7 mouse cellular contexts compared by ENCODE assay signal in the genomic region with DNA sequence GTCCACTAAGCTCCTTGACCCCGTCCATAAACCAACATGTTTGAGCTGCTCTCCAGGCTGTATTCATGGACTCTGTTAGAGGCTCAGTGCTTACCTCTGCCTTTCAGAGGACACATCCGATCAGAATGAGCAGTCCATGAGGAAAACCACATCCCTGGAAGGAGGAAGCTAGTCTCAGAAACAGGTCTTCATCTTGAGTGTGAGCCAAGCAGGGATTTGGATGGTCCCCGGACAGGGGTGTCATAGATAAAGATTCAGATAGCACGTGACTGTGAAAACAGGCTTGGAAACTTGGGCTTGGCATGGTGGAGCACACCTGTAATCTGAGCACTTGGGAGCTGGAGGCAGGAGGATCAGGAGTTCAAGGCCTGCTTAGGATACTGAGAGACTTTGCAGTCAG. TPM values are rescaled to one million over a fixed set of nuclear protein-coding genes. Genes with fewer than 3 reads are reported as not detected.
DNase-seq lines count a peak whose midpoint lies in the region; ATAC-seq and TF ChIP-seq lines count a peak whose summit lies in the region.

No protein-coding gene starts in this region.

- TF ChIP-seq CTCF in midbrain, postnatal 0 days (IDR thresholded peaks at IDR 0.05) = no peak
- TF ChIP-seq CTCF in stomach, postnatal 0 days (IDR thresholded peaks at IDR 0.05; ENCODE audit: low read depth) = no peak

- no peak for TF ChIP-seq EP300 in stomach, postnatal 0 days (optimal IDR thresholded peaks at IDR 0.05)

- H3K9me3 ChIP-seq in midbrain, embryonic 10.5 days (replicated peaks) = no peaks in the 10 kb centered on the region
- H3K9me3 ChIP-seq in midbrain, postnatal 0 days (ENCODE audit: low read length) = no peaks in the 10 kb centered on the region
- no peaks in the 10 kb centered on the region for H3K9me3 ChIP-seq in forebrain, embryonic 10.5 days
- H3K9me3 ChIP-seq in limb, embryonic 15.5 days = no peaks in the 10 kb centered on the region
- H3K9me3 ChIP-seq in stomach, postnatal 0 days (ENCODE audit: control insufficient read depth, low read length) = no peaks in the 10 kb centered on the region

- H3K9ac ChIP-seq in midbrain, postnatal 0 days (replicated peaks; ENCODE audit: low read length, poor library complexity, severe bottlenecking) = no peak overlapping the region
- no peak overlapping the region for H3K9ac ChIP-seq in limb, embryonic 15.5 days
- no peak overlapping the region for H3K9ac ChIP-seq in stomach, postnatal 0 days (ENCODE audit: low read length)

- DNase-seq in midbrain, embryonic 10.5 days (ENCODE audit: low spot score) = no peak
- DNase-seq in midbrain, postnatal 0 days (ENCODE audit: low spot score) = no peak
- no peak for DNase-seq in forebrain, embryonic 10.5 days (ENCODE audit: extremely low spot score, low spot score)
- DNase-seq in stomach, postnatal 0 days (ENCODE audit: low spot score) = no peak
- DNase-seq in gastrocnemius, postnatal 25 days = no peak
- no peak for DNase-seq in right cerebral cortex, postnatal 10 days (ENCODE audit: low spot score in 2 of 2)

- peaks cover 15% of the 10 kb centered on the region for H3K36me3 ChIP-seq in midbrain, embryonic 10.5 days
- no peaks in the 10 kb centered on the region for H3K36me3 ChIP-seq in midbrain, postnatal 0 days (ENCODE audit: insufficient read depth, low read length)
- peaks cover 7% of the 10 kb centered on the region; the same call in 1 of the 2 replicates for H3K36me3 ChIP-seq in forebrain, embryonic 10.5 days (replicated peaks)
- H3K36me3 ChIP-seq in limb, embryonic 15.5 days = no peaks in the 10 kb centered on the region
- H3K36me3 ChIP-seq in stomach, postnatal 0 days (ENCODE audit: control insufficient read depth, insufficient read depth, low read length) = no peaks in the 10 kb centered on the region

- no peak overlapping the region for H3K4me2 ChIP-seq in midbrain, postnatal 0 days (ENCODE audit: low read depth, low read length, poor library complexity, severe bottlenecking)
- H3K4me2 ChIP-seq in limb, embryonic 15.5 days = peak overlapping the region; percentile 79
- peak overlapping the region; percentile 34 for H3K4me2 ChIP-seq in stomach, postnatal 0 days (replicated peaks; ENCODE audit: low read depth)

- H3K27me3 ChIP-seq in midbrain, embryonic 10.5 days (ENCODE audit: low read depth, poor library complexity, severe bottlenecking) = no peaks in the 10 kb centered on the region
- no peaks in the 10 kb centered on the region for H3K27me3 ChIP-seq in midbrain, postnatal 0 days (ENCODE audit: insufficient read depth, low read length)
- no peaks in the 10 kb centered on the region for H3K27me3 ChIP-seq in forebrain, embryonic 10.5 days (ENCODE audit: poor library complexity, severe bottlenecking)
- no peaks in the 10 kb centered on the region for H3K27me3 ChIP-seq in limb, embryonic 15.5 days
- H3K27me3 ChIP-seq in stomach, postnatal 0 days (ENCODE audit: control insufficient read depth, insufficient read depth, low read length) = no peaks in the 10 kb centered on the region

- ATAC-seq in midbrain, postnatal 0 days (ENCODE audit: low FRiP score) = no peak
- no peak for ATAC-seq in limb, embryonic 15.5 days (ENCODE audit: insufficient number of reproducible peaks, low FRiP score, low TSS enrichment, low read depth)
- ATAC-seq in stomach, postnatal 0 days (ENCODE audit: low FRiP score, low TSS enrichment) = no peak

- 63% methylated on average over 4 of the region's 4 CpGs for WGBS in midbrain, embryonic 10.5 days
- WGBS in midbrain, postnatal 0 days = 30% methylated on average over 4 of the region's 4 CpGs
- WGBS in forebrain, embryonic 10.5 days = 69% methylated on average over 4 of the region's 4 CpGs
- WGBS in limb, embryonic 15.5 days = 53% methylated on average over 4 of the region's 4 CpGs
- 16% methylated on average over 4 of the region's 4 CpGs for WGBS in stomach, postnatal 0 days

- H3K27ac ChIP-seq in midbrain, embryonic 10.5 days (replicated peaks) = peak overlapping the region; percentile 95
- no peak overlapping the region for H3K27ac ChIP-seq in midbrain, postnatal 0 days (ENCODE audit: low read depth, low read length)
- H3K27ac ChIP-seq in forebrain, embryonic 10.5 days = peak overlapping the region; percentile 98
- peak overlapping the region; percentile 11; the same call in 1 of the 2 replicates for H3K27ac ChIP-seq in limb, embryonic 15.5 days
- no peak overlapping the region for H3K27ac ChIP-seq in stomach, postnatal 0 days (replicated peaks)

- H3K4me3 ChIP-seq in midbrain, embryonic 10.5 days = peak overlapping the region; percentile 74
- no peak overlapping the region for H3K4me3 ChIP-seq in midbrain, postnatal 0 days (ENCODE audit: low read depth, low read length)
- H3K4me3 ChIP-seq in forebrain, embryonic 10.5 days = peak overlapping the region; percentile 71
- peak overlapping the region; percentile 58 for H3K4me3 ChIP-seq in limb, embryonic 15.5 days
- peak overlapping the region; percentile 64; the same call in 1 of the 2 replicates for H3K4me3 ChIP-seq in stomach, postnatal 0 days (ENCODE audit: low read depth, low read length)

- H3K4me1 ChIP-seq in midbrain, embryonic 10.5 days = peaks cover 64% of the 10 kb centered on the region
- H3K4me1 ChIP-seq in midbrain, postnatal 0 days (ENCODE audit: insufficient read depth, low read length) = no peaks in the 10 kb centered on the region
- H3K4me1 ChIP-seq in forebrain, embryonic 10.5 days = peaks cover 61% of the 10 kb centered on the region
- H3K4me1 ChIP-seq in limb, embryonic 15.5 days = peaks cover 30% of the 10 kb centered on the region
- H3K4me1 ChIP-seq in stomach, postnatal 0 days (replicated peaks; ENCODE audit: control insufficient read depth, insufficient read depth) = no peaks in the 10 kb centered on the region

RNA-seq across cellular contexts. Expression of a gene that starts 9.7 kb away (rescaled TPM):
- polyA plus RNA-seq in midbrain, embryonic 10.5 days (2016; fragmentation: Nextera tagmentation; extraction: Ambion mirVana) = 15.5 and 20.9 TPM in 2 replicates
- 48.5 and 58.8 TPM in 2 replicates for total RNA-seq in midbrain, postnatal 0 days (2014; rRNA removed)
- 23.9 and 25.6 TPM in 2 replicates for polyA plus RNA-seq in midbrain, postnatal 0 days (2015; fragmentation: Nextera tagmentation; extraction: Ambion mirVana)
- polyA plus RNA-seq in forebrain, embryonic 10.5 days (2016; fragmentation: Nextera tagmentation; extraction: Ambion mirVana) = 17.9 and 19.0 TPM in 2 replicates
- 19.4 and 20.5 TPM in 2 replicates for polyA plus RNA-seq in limb, embryonic 15.5 days (2015; fragmentation: Nextera tagmentation; extraction: Ambion mirVana)
- polyA plus RNA-seq in stomach, postnatal 0 days (2015; fragmentation: Nextera tagmentation; extraction: Ambion mirVana) = 11.7 and 14.4 TPM in 2 replicates
- 10 to 100 TPM; 33.9 to 34.0 TPM for total RNA-seq in gastrocnemius, postnatal 25 days (2021)

RNA-seq across cellular contexts. Expression of a gene that starts 31.5 kb away (rescaled TPM):
- 32.3 and 37.7 TPM in 2 replicates for polyA plus RNA-seq in midbrain, embryonic 10.5 days (2016; fragmentation: Nextera tagmentation; extraction: Ambion mirVana)
- total RNA-seq in midbrain, postnatal 0 days (2014; rRNA removed) = 32.1 and 34.2 TPM in 2 replicates
- polyA plus RNA-seq in midbrain, postnatal 0 days (2015; fragmentation: Nextera tagmentation; extraction: Ambion mirVana) = 38.5 and 41.6 TPM in 2 replicates
- 28.7 and 28.8 TPM in 2 replicates for polyA plus RNA-seq in forebrain, embryonic 10.5 days (2016; fragmentation: Nextera tagmentation; extraction: Ambion mirVana)
- 7.2 and 7.7 TPM in 2 replicates for polyA plus RNA-seq in limb, embryonic 15.5 days (2015; fragmentation: Nextera tagmentation; extraction: Ambion mirVana)
- 6.6 and 6.9 TPM in 2 replicates for polyA plus RNA-seq in stomach, postnatal 0 days (2015; fragmentation: Nextera tagmentation; extraction: Ambion mirVana)
- total RNA-seq in gastrocnemius, postnatal 25 days (2021) = 1 to 10 TPM; 3.2 to 4.0 TPM

RNA-seq across cellular contexts. Expression of a gene that starts 51.6 kb away (rescaled TPM):
- polyA plus RNA-seq in midbrain, embryonic 10.5 days (2016; fragmentation: Nextera tagmentation; extraction: Ambion mirVana) = 2.5 and 2.8 TPM in 2 replicates
- total RNA-seq in midbrain, postnatal 0 days (2014; rRNA removed) = 5.8 and 6.1 TPM in 2 replicates
- polyA plus RNA-seq in midbrain, postnatal 0 days (2015; fragmentation: Nextera tagmentation; extraction: Ambion mirVana) = 4.3 and 5.1 TPM in 2 replicates
- 2.5 and 3.1 TPM in 2 replicates for polyA plus RNA-seq in forebrain, embryonic 10.5 days (2016; fragmentation: Nextera tagmentation; extraction: Ambion mirVana)
- 5.4 and 5.9 TPM in 2 replicates for polyA plus RNA-seq in limb, embryonic 15.5 days (2015; fragmentation: Nextera tagmentation; extraction: Ambion mirVana)
- 1.5 and 1.8 TPM in 2 replicates for polyA plus RNA-seq in stomach, postnatal 0 days (2015; fragmentation: Nextera tagmentation; extraction: Ambion mirVana)
- 1 to 10 TPM; 1.4 to 1.9 TPM for total RNA-seq in gastrocnemius, postnatal 25 days (2021)

Comparison
In these comparisons a context has a peak if more than half of its experiments do, and no peak if none do; other contexts are left out.
1. H3K27ac ChIP-seq: peak in midbrain, embryonic 10.5 days (single experiment), forebrain, embryonic 10.5 days (single experiment) and limb, embryonic 15.5 days (single experiment); none in midbrain, postnatal 0 days (single experiment) and stomach, postnatal 0 days (single experiment).